Mouse (Mus musculus) lung, postnatal 4 days (tissue): ENCODE data around the gene Olfr1164.

Source experiments
- DNase-seq, 2 experiments: peaks; one replicate each; pipeline ENCODE4 v3.0.0; 2021

Gene Olfr1164

DNA sequence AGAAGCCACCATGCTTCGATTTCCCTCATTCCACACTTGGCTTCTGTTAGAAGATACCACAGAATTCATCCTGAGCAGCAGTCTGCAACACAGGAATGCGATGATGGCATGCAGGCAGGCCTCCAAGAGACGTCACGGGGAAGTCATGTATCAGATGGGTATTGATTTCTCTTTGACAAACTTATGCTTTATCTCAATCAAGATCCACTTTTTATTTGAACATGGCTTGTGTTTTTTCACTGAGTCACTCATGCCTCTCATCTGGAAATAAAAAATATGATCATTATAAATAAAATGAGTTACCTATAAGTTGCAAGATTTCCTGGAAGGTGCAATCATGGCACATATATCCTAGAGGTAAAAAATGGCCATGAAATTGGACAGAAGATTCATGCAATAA is at the start of gene Olfr1164:
Gene Olfr1164, minus strand, starts transcription at position 101 of the 400 bp plus-strand sequence.
- no peak for DNase-seq

GRCm38 (mm10) chr2:88128172-88128571 is 34.4 kb upstream of the Olfr1164 start, which contains the start of gene Olfr1166:
Olfr1166 (minus strand) TSS chr2:88128272.
- DNase-seq = no peak

DNA sequence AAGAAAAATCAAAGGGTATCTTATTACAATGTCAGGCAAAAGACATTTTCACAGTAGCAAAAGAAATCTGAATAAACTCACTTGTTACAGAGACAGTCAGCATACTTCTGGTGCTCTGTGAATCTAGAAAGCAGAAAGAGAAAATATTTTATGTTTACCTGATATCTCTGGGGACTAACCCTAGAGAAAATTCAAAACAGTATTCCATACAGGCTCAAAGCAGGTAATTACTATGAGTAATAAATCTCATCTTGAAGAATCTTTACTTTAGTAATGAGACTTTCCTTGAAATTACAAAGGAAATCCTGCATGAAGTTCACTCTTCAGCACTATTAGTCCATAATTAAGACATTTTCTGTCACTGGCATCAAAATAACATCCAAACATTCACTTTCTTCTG is 22.0 kb downstream of the Olfr1164 start, which contains the start of gene Olfr1163:
Gene Olfr1163, minus strand, starts transcription at position 101 of the 400 bp plus-strand sequence.
- no peak for DNase-seq

- no peak for DNase-seq
These were observed 30.2 kb downstream of the Olfr1164 start for GRCm38 (mm10) chr2:88063587-88063986.

GRCm38 (mm10) chr2:88051029-88051428 is 42.7 kb downstream of the Olfr1164 start, which contains the start of gene Olfr1162:
Olfr1162 (minus strand) TSS chr2:88051129.
- DNase-seq = no peak
